Mouse (Mus musculus): ENCODE results near the gene Methig1. TPM values are rescaled to one million over a fixed set of nuclear protein-coding genes. Genes with fewer than 3 reads are reported as not detected.
A peak's percentile ranks its signal among the peaks of the same experiment; 100 is the strongest.
"Not testable (repeated sequence)": the region's sequence is repeated elsewhere in the genome, so short reads cannot be mapped to it uniquely, and the experiment has no call there.

Gene Methig1
- polyA plus RNA-seq (2015; fragmentation: Nextera tagmentation; extraction: Ambion mirVana): not detected in 2 replicates

DNA sequence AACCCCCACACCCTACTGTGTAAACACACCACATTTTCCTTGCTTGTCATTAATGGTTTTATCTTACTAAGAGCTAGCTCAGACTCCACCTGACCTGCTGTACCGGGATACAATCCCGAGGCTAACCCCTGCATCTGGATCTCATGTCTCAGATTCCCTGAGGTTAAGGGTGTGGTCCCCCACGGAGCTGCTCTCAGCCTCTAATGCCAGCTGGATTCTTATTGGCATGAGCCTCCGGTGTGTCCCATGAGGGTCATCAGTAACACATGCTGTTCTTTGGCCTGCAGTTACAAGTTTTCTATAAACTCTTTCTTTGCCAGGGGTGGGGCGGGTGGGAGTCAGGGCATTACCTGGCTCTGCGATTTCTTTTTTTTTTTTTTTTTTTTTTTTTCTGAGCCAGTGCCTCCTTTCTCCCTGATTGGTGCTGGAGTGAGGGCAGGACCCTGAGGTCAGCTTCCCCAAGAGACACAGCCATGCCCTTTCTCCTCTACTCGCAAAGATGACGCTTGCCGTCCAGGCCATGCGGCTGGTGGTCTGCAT is at the start of gene Methig1, which contains the start of gene Mettl7a2:
Methig1 (plus strand) TSS at position 439 of the 540 bp plus-strand sequence.
Mettl7a2 (plus strand) TSS at position 490 of the 540 bp plus-strand sequence.
- WGBS: 76% methylated on average over 10 of the region's 10 CpGs
- Histone ChIP-seq H3K36me3 (ENCODE audit: control insufficient read depth, insufficient read depth, low read length) (no peaks in the 10 kb centered on the region), H3K27me3 (replicated peaks; ENCODE audit: control insufficient read depth, insufficient read depth, low read length) (no peaks in the 10 kb centered on the region), H3K9me3 (ENCODE audit: control insufficient read depth, low read length) (no peaks in the 10 kb centered on the region), H3K4me3 (ENCODE audit: low read length) (no peak within 1 kb of the TSS), H3K27ac (ENCODE audit: low read length) (no peak within 1 kb of the TSS), H3K9ac (ENCODE audit: low read depth, low read length) (no peak within 1 kb of the TSS), H3K4me1 (ENCODE audit: control insufficient read depth, insufficient read depth, low read length) (peaks cover 8% of the 10 kb centered on the region; the same call in 1 of the 2 replicates), H3K4me2 (ENCODE audit: low read depth, low read length) (no peak within 1 kb of the TSS)
- peak; percentile 49 for ATAC-seq

DNA sequence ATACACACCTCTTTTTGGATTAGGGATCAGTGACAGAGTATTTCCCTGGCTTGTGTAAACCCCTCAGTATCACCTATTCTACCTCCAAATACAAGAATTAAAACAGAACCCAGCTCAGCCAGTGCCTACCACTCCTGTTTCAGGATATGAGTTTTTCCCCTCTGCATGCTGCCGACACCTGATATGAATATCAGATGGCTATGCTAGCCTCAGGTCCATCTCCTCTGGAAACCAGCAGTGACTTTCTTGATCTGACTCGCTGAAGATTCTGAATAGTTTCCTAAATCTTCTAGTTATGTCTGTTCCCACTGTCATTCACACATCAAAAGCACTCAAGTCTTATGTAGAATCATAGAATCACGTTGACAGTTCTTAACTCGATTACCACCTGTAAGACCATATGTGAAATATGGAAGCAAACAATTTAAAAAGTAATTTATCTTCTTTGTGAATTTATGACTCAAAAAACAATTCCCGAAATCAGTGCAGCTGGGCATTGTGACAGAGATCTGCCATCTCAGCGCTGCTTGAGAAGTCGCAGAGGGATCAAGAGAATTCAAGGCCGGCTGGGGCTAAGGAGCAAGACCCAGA is 49.4 kb upstream of the Methig1 start:
- no peak overlapping the region for H3K9ac ChIP-seq (ENCODE audit: low read depth, low read length)
- peak overlapping the region; percentile 90 for H3K27ac ChIP-seq (ENCODE audit: low read length)
- H3K36me3 ChIP-seq (ENCODE audit: control insufficient read depth, insufficient read depth, low read length): no peaks in the 10 kb centered on the region
- no peaks in the 10 kb centered on the region for H3K4me1 ChIP-seq (ENCODE audit: control insufficient read depth, insufficient read depth, low read length)
- WGBS: 49% methylated on average over 8 of the region's 8 CpGs
- peak overlapping the region; percentile 86 for H3K4me2 ChIP-seq (ENCODE audit: low read depth, low read length)
- no peaks in the 10 kb centered on the region for H3K27me3 ChIP-seq (replicated peaks; ENCODE audit: control insufficient read depth, insufficient read depth, low read length)
- no peak for ATAC-seq
- peak overlapping the region; percentile 56; the same call in 1 of the 2 replicates for H3K4me3 ChIP-seq (ENCODE audit: low read length)
- no peaks in the 10 kb centered on the region for H3K9me3 ChIP-seq (ENCODE audit: control insufficient read depth, low read length)

DNA sequence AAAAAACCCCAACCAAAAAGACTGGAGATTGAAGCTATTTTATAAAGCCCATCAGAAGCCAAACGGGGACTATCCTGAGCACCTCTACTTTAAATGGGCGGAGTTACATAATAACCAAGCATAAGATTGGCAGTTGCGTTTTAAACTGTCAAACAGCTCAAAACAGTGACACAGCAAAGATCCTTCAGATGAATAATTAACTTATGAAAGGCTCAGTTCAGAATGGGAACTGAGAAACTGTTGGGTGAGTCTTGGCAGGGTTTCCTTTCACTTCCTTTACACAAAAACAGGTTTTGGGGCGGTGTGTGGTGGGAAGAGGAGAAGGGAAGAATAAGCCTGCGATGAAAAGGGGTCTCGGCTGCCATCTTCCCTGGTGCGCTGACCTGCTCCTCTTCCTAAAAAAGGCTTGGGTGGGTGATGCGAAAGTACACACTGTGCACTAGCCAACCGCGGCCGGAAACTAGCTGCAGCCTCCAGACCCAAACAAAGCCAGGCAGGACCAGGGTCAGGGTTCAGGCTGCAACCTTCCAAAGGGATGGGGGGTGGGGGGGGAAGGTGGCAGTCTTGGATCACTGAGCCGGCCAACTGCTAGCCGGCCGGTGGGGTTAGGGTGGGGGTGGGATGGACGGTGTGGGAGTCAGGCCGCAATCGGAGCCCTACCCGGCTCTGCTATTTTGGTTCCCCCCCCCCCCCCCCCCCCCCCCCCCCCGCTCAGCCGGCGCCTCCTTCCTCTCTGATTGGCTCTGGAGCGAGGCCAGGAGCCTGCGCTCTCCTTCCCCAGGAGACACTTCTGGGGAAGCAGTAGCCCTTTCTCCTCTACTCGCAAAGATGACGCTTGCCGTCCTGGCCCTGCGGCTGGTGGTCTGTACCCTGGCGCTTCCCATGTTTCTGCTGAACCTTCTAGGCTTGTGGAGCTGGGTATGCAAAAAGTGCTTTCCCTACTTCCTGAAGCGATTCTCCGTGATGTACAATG is 48.6 kb upstream of the Methig1 start, which contains the start of gene Mettl7a1:
Mettl7a1 (plus strand) TSS at position 122 of the 973 bp plus-strand sequence.
- peak; percentile 78 for ATAC-seq
- 3% methylated on average over 17 of the region's 30 CpGs for WGBS

DNA sequence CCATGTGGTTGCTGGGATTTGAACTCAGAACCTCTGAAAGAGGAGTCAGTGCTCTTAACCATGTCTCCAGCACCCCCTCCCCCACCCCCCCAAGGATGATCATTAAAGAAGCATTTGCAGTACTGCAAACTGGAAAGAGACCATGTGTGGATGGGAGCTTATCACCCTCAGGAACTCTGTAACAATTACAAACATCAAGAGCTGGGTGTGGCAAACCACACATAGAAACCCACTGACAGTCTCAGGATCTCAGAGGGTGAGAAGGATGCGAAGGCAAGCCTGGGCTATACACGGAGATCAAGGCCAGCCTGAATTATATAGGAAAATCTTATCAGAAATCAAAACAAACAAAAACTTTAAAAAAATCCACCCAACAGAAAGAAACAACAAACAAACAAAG is 46.7 kb upstream of the Methig1 start:
- Histone ChIP-seq H3K4me1 (ENCODE audit: control insufficient read depth, insufficient read depth, low read length) (no peaks in the 10 kb centered on the region), H3K4me3 (ENCODE audit: low read length) (no peak overlapping the region), H3K36me3 (ENCODE audit: control insufficient read depth, insufficient read depth, low read length) (no peaks in the 10 kb centered on the region), H3K9me3 (ENCODE audit: control insufficient read depth, low read length) (no peaks in the 10 kb centered on the region), H3K9ac (ENCODE audit: low read depth, low read length) (no peak overlapping the region), H3K27ac (ENCODE audit: low read length) (no peak overlapping the region), H3K4me2 (ENCODE audit: low read depth, low read length) (no peak overlapping the region), H3K27me3 (replicated peaks; ENCODE audit: control insufficient read depth, insufficient read depth, low read length) (no peaks in the 10 kb centered on the region)
- no peak for ATAC-seq
- 74% methylated on average over 2 of the region's 2 CpGs for WGBS

More for the DNA sequence above, 48.6 kb upstream of the Methig1 start, which contains the start of gene Mettl7a1:
- Histone ChIP-seq H3K4me3 (ENCODE audit: low read length) (peak within 1 kb of the TSS; percentile 56), H3K9me3 (ENCODE audit: control insufficient read depth, low read length) (no peaks in the 10 kb centered on the region), H3K4me1 (ENCODE audit: control insufficient read depth, insufficient read depth, low read length) (no peaks in the 10 kb centered on the region), H3K9ac (ENCODE audit: low read depth, low read length) (peak within 1 kb of the TSS; percentile 68), H3K36me3 (ENCODE audit: control insufficient read depth, insufficient read depth, low read length) (no peaks in the 10 kb centered on the region), H3K4me2 (ENCODE audit: low read depth, low read length) (peak within 1 kb of the TSS; percentile 86), H3K27ac (ENCODE audit: low read length) (peak within 1 kb of the TSS; percentile 90), H3K27me3 (replicated peaks; ENCODE audit: control insufficient read depth, insufficient read depth, low read length) (no peaks in the 10 kb centered on the region)

GRCm38 (mm10) chr15:100307438-100308096 is 45.4 kb upstream of the Methig1 start:
- not testable (repeated sequence) for H3K9me3 ChIP-seq (ENCODE audit: control insufficient read depth, low read length); H3K9ac ChIP-seq (ENCODE audit: low read depth, low read length); ATAC-seq; H3K4me1 ChIP-seq (ENCODE audit: control insufficient read depth, insufficient read depth, low read length); H3K36me3 ChIP-seq (ENCODE audit: control insufficient read depth, insufficient read depth, low read length); H3K4me3 ChIP-seq (ENCODE audit: low read length); H3K4me2 ChIP-seq (ENCODE audit: low read depth, low read length); H3K27ac ChIP-seq (ENCODE audit: low read length); H3K27me3 ChIP-seq (replicated peaks; ENCODE audit: control insufficient read depth, insufficient read depth, low read length)
- WGBS: 36% methylated on average over 11 of the region's 11 CpGs

GRCm38 (mm10) chr15:100312346-100312745 is 40.6 kb upstream of the Methig1 start:
- H3K9ac ChIP-seq (ENCODE audit: low read depth, low read length): no peak overlapping the region
- no peaks in the 10 kb centered on the region for H3K9me3 ChIP-seq (ENCODE audit: control insufficient read depth, low read length)
- no peak for ATAC-seq
- H3K36me3 ChIP-seq (ENCODE audit: control insufficient read depth, insufficient read depth, low read length): no peaks in the 10 kb centered on the region
- H3K4me2 ChIP-seq (ENCODE audit: low read depth, low read length): no peak overlapping the region
- H3K4me3 ChIP-seq (ENCODE audit: low read length): no peak overlapping the region
- no peak overlapping the region; the same call in 1 of the 2 replicates for H3K27ac ChIP-seq (ENCODE audit: low read length)
- WGBS: 52% methylated on average over 2 of the region's 2 CpGs
- no peaks in the 10 kb centered on the region for H3K27me3 ChIP-seq (replicated peaks; ENCODE audit: control insufficient read depth, insufficient read depth, low read length)
- no peaks in the 10 kb centered on the region for H3K4me1 ChIP-seq (ENCODE audit: control insufficient read depth, insufficient read depth, low read length)

GRCm38 (mm10) chr15:100314448-100315145 is 38.4 kb upstream of the Methig1 start:
- Histone ChIP-seq H3K9me3 (ENCODE audit: control insufficient read depth, low read length) (no peaks in the 10 kb centered on the region), H3K4me2 (ENCODE audit: low read depth, low read length) (no peak overlapping the region), H3K9ac (ENCODE audit: low read depth, low read length) (no peak overlapping the region), H3K4me1 (ENCODE audit: control insufficient read depth, insufficient read depth, low read length) (0 out of 2 replicates have a peak, but pooled peaks cover 3% of the 10 kb centered on the region), H3K27ac (ENCODE audit: low read length) (no peak overlapping the region), H3K36me3 (ENCODE audit: control insufficient read depth, insufficient read depth, low read length) (no peaks in the 10 kb centered on the region), H3K4me3 (ENCODE audit: low read length) (no peak overlapping the region), H3K27me3 (replicated peaks; ENCODE audit: control insufficient read depth, insufficient read depth, low read length) (no peaks in the 10 kb centered on the region)
- no peak for ATAC-seq
- WGBS: 92% methylated on average over 5 of the region's 5 CpGs

DNA sequence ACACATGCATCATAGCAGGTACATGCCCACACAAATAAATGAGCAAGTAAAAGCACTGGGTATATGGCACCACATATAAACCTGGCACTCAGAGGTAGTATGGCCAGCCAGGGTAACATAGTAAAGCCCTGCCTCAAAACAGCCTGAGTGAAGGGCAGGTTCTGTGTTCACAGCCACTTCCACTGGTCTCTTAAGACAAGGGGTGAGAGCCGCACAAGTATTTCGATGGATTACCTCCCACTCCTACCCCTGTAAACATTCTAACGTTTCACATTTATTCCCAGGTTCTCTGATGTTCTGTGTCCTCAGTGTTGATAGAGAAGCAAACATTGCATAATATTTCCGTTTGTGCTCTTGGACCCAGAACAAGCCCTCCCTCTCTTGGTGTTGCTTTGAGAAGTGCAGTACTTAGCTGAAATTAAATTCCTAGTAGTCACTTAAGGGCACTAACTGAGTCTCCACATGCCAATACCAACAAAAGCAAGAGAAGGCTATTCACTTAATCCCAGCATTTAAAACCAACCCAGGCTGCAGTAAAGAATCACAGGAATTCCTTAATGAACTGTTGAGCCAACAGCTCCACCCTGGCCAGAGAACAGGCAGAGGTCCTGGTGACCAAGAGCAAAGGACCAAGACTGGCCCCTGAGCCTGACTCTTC is 34.8 kb upstream of the Methig1 start:
- H3K27ac ChIP-seq (ENCODE audit: low read length); ATAC-seq; H3K4me1 ChIP-seq (ENCODE audit: control insufficient read depth, insufficient read depth, low read length); H3K9me3 ChIP-seq (ENCODE audit: control insufficient read depth, low read length); H3K4me2 ChIP-seq (ENCODE audit: low read depth, low read length); H3K36me3 ChIP-seq (ENCODE audit: control insufficient read depth, insufficient read depth, low read length); H3K27me3 ChIP-seq (replicated peaks; ENCODE audit: control insufficient read depth, insufficient read depth, low read length); H3K9ac ChIP-seq (ENCODE audit: low read depth, low read length); H3K4me3 ChIP-seq (ENCODE audit: low read length): not testable (repeated sequence)
- 28% methylated on average over 4 of the region's 4 CpGs for WGBS

Measured in intestine, embryonic 16.5 days (tissue).